Mouse (Mus musculus): Measurements from ENCODE around the gene Etv6. TPM values are rescaled to one million over a fixed set of nuclear protein-coding genes. Genes with fewer than 3 reads are reported as not detected.
A peak's percentile ranks its signal among the peaks of the same experiment; 100 is the strongest.

Etv6 gene
- total RNA-seq, 1 experiment from 2014 or later = 22.7 TPM

DNA sequence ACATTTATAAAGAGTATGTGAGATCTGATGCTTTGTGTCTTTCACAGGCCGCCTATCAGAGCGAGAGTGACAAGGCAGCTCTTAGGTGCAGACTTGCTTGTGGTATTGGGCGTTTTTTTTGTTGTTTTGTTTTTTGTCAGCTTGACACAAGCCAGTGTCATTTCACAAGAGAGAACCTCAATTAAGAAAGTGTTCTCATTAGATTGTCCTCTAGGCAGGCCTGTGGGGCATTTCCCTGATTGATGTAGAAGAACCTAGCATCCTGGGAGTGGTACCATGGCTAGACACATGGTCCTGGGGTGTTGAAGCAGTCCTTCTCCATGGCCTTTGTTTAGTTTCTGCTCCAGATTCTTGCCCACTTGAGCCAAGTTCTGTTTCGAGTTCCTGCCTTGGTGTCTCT, 31.5 kb downstream of the Etv6 start:
- ATAC-seq (ENCODE audit: extremely low read depth, insufficient number of reproducible peaks, low FRiP score, poor library complexity, severe bottlenecking) = no peak

DNA sequence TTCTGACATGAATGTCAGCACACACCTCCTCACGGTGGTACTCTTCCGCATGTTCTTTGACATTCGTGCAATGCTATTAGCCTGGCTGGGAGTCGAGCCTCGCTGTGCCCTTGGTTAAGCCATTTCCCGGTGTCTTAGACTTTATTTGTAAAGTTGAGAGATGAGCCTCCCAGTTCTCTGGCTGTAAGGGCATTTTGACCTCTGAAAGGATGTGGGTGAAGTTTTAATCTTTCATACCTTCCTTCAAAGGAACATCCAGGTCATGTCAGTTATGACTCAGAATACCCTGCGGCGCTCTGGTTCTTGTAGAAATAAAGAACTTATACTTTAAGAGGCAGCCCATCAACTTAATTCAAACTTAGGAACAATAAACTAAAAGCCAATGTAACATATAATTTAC, 32.0 kb downstream of the Etv6 start:
- ATAC-seq (ENCODE audit: extremely low read depth, insufficient number of reproducible peaks, low FRiP score, poor library complexity, severe bottlenecking) = no peak

DNA sequence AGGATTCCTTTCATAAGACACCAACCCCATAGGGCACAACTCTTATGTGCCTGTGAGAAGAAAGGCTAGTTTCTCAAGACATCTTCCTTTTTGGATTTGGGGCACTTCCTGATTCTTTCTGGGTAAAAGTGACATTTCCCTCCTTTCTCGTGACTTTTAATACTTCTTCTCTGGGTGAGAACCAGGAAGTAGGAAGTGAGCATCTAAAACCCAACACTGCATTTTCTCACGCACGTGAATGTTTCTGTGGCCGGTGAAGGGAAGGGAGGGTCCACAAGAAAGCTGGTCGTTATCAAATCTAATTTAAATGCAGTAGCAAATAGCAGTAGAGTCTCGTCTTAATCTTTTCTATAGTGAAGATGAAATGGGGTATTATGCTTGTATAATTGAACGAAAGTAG, 36.9 kb downstream of the Etv6 start:
- 0 out of 2 replicates have a peak, but pooled peaks have one; percentile 13 for ATAC-seq (ENCODE audit: extremely low read depth, insufficient number of reproducible peaks, low FRiP score, poor library complexity, severe bottlenecking)

DNA sequence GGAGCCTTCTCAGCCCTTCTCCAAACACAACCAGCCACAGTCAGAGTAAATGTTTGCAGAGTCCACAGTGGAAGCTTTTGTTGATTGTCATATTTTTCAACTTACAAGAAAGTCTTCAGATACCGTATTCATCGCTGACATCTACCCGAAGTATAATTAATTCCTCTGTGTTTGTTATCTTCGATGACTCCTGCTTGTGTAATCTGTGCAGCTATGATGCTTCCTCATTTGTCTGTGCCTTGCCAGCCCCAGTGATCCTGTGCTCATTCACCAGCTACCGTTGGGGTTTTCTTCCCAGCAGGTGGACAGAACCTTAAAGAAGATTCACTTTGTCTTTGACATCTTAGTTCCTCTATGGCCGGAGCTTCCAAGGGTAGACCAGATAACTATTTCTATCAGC, 37.4 kb downstream of the Etv6 start:
- peak; percentile 74 for ATAC-seq (ENCODE audit: extremely low read depth, insufficient number of reproducible peaks, low FRiP score, poor library complexity, severe bottlenecking)

DNA sequence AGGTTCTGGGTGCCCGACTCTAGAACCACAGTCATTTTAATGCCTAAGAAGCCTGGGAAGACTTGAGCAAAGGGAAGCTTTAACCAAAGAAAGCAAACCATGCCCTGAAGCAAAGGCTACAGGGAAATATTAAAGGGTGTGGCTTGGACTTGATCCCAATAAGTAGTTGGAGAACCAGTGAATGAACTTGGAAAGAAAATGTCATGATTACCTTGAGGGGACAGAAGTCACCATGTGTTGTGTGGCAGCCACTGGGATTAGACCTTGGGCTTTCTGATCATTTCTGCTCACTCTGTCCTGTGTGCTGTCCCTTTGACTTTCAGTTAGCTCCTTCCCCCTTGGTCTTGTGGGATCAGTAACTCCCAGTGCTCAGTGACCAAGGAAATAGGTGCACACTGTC, 38.9 kb downstream of the Etv6 start:
- ATAC-seq (ENCODE audit: extremely low read depth, insufficient number of reproducible peaks, low FRiP score, poor library complexity, severe bottlenecking) = no peak

DNA sequence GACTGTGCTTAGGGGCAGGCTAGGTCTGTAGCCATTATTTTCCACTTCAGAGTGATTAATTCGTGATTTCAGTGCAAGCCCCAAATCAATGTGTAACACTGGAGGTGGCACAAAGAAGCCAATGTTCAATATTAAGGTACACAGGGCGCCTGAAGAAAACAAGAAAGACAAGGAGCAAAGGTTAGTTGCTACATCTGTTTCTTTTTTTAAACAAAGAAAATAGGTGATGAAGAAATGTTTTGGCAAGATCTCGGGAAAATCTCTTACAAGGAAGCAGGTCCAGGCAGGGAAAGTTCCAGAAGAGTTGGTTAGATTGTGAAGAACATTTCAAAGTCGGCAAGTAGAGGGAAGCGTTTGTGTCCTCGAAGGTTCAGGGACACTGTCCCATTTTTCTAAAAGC, 39.5 kb downstream of the Etv6 start:
- ATAC-seq (ENCODE audit: extremely low read depth, insufficient number of reproducible peaks, low FRiP score, poor library complexity, severe bottlenecking) = no peak

DNA sequence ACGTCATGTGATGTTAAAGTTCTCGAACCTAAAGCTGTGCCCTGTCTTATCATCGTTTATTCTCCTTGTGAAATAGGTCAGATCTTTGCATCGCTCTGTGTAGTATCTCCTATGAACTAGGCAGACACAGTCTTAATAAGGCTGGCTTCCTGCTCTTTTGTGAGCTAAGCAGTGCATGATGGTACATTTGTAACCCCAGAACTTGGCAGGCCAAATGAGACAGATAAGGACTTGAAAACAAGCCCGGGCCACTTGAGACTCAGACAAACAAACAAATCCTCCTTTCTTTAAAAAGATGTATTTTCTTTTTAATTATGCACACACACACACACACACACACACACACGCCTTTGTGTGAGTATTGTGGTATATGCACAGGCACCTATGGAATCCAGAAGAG, 42.5 kb downstream of the Etv6 start:
- no peak for ATAC-seq (ENCODE audit: extremely low read depth, insufficient number of reproducible peaks, low FRiP score, poor library complexity, severe bottlenecking)

DNA sequence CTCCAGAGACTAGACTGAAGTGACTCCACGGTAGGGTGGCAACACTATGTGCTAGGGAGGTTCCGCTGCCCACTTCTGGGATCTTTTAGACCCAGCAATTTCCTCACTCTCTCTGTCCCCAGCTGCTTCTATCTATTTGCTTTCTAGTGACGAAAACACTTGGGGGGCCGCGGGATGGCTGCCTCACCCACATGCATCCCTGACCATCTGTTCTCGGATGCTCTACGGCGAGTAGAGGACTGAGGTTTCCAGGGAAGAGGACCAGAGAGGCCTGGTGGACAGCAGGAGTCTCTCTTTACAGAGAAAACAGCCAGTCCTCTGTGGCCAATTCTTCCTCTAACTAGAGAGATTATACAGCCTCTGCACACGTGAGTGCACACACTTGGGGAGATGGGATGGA, 43.6 kb downstream of the Etv6 start:
- no peak for ATAC-seq (ENCODE audit: extremely low read depth, insufficient number of reproducible peaks, low FRiP score, poor library complexity, severe bottlenecking)

DNA sequence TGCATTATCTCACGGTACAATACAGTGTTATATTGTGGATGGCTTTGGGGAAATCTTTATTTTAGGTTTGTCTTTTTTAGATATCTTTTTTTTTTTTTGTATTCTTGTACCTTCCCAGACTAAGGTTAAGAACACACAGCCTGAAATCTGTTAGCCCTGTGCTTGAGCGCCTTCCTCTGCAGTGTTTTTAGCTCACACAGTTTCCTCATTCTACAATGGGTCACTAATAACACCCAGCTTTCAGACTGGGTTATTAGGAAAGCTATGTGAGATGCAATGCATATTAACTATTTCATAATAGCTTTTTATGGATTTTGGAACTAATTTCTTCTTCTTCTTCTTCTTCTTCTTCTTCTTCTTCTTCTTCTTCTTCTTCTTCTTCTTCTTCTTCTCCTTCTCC, 44.1 kb downstream of the Etv6 start:
- no peak for ATAC-seq (ENCODE audit: extremely low read depth, insufficient number of reproducible peaks, low FRiP score, poor library complexity, severe bottlenecking)

DNA sequence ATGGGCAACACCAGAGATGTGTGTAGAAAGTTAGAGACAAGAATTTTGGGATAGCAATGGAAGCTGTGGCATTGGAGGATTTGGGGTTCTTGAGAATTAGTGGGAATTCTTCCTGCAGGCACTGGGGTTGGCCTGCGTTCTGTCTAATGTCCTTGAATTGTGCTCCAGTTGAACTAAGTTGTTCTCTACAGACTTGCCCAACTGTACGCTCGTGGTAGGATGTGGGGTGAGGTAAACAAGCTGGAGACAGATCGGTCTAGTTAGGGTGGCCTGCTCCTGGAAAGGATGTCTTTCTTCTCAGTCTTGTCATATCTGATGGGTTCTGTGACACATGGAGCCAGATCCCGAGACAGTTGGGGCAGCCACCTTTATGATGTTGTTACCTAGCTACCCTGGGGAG, 45.4 kb downstream of the Etv6 start:
- no peak for ATAC-seq (ENCODE audit: extremely low read depth, insufficient number of reproducible peaks, low FRiP score, poor library complexity, severe bottlenecking)

DNA sequence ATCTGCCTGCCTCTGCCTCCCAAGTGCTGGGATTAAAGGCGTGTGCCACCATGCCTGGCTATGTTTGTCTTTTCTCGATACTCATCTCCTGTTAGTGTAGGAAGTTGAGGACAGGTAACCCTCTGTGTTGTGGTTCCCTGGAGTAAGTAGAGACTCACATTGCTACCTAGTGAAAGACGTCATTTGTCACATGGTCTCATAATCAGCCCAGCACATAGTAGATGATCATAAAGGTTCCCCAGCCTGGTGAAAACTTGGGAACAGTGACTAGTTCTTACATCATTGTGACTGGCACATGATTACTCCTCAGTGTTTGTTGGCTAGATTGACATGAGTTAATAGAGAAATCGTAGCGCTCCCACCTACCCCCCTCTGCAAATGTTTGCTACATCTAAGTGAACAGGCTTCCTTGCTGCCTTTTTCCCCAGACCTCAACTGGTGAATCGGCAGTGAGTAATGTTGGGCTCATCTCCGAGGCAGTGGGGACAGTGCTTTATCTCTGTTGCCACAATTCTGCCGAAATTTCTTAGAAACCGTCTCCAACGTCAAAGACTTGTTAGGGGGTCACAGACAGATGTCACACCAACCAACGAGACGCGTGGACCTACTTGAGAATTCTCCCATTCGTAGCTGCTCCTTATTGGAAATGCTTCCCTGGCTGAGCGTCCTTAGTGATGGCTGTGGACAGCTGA, 46.9 kb downstream of the Etv6 start:
- ATAC-seq (ENCODE audit: extremely low read depth, insufficient number of reproducible peaks, low FRiP score, poor library complexity, severe bottlenecking) = no peak

DNA sequence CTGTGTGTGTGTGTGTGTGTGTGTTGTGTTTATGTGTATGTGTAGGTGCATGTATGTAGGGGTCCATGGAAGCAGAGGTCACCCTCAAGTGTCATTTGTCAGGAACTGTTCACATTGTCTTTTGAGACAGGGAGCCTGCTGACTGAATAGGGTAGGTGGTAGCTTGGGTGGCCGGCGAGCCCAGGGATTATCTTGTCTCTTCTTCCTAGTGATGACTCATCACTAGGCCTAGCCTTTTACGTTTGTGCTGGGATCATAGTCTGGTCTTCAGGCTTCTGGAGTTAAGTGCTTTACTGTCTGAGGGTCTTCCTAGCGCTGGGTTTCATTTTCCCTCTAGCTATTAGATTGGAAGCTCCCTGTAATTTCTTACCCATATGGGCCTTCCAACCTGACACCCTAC, 47.9 kb downstream of the Etv6 start:
- ATAC-seq (ENCODE audit: extremely low read depth, insufficient number of reproducible peaks, low FRiP score, poor library complexity, severe bottlenecking) = no peak

DNA sequence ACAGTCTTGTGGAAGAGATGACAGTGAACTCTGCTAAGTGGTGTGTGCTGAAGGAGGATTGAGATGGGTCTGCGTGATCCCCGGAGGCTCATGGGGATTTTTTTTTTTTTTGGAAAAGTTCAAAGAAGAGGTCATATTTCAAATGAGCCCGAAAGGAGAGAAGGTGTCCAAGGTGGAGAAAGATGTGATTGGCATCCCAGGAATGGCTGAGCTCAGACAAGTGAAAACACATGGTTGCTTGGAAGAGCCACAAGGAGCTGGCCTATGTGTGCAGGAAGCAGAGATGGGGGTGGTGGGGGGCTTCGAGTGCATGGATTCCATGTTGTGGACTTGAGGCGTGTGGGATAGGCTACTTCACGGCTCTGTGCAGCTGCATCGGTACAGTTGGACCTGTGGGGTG, 50.9 kb downstream of the Etv6 start:
- no peak for ATAC-seq (ENCODE audit: extremely low read depth, insufficient number of reproducible peaks, low FRiP score, poor library complexity, severe bottlenecking)

DNA sequence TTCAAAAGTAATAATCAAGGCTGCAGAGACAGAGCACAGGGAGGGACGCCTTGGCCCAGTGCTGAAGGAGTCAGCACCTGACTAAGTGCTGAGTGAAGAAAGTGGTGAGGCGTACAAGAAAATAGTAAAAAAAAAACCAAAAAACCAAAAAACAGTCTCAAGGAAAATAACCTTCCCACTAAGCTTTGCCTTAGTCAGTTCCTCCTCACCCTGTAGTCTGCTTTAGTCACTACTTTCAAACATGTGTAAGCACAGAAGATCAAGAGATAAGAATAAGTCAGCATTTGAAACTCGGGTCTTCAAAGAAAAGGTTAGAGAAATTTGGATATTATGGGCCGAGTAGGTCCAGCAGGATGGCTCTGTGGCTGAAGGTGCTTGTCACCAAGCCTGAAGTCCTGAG, 52.2 kb downstream of the Etv6 start:
- no peak for ATAC-seq (ENCODE audit: extremely low read depth, insufficient number of reproducible peaks, low FRiP score, poor library complexity, severe bottlenecking)

DNA sequence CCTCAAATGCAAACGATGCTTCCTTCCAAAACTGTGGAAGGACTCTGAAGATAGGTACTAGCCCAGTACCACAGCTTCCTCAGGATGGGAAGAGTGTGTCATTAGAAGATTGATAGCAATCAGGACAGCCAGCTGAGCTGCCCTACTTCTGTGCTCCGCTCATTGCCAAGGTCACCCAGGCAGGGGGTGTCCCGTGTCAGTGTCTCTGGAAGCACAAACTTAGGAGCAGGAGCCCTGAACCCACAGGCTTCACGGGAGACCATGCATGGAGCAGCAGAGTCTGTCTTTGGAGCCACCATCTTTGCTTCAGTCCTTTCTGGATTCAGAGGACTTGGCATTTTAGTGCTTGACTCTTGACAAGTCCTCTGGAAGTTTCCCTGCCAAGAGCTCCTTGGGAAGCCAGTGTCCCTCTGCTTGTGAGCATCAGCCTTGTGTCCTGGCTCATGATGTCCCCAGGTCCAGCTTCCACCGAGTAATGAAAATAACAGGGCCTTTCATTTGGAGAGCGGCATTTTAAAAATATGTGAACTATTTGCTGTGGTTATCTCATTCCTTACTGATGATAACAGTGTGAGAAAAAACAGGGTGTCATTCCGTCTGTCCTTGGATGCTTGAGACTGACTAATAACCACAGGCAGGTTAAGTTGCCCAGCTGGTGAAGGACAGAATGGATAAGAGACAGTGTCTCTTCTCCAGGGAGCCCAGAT, 54.3 kb downstream of the Etv6 start:
- no peak for ATAC-seq (ENCODE audit: extremely low read depth, insufficient number of reproducible peaks, low FRiP score, poor library complexity, severe bottlenecking)

DNA sequence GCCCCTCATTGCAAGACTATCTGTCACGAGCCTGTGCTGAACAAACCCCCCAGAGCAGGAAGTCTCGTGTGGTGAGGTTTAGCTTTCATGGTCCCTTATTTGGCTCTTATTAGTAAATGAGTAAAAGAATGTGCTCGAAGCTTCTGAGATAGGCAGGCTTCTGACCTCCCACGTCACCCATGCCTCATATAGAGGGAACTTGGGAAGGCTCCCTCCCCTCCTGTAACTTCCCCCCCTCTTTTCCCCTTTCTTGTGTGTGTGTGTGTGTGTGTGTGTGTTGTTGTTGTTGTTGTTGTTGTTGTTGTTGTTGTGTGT, 54.8 kb downstream of the Etv6 start:
- no peak for ATAC-seq (ENCODE audit: extremely low read depth, insufficient number of reproducible peaks, low FRiP score, poor library complexity, severe bottlenecking)

DNA sequence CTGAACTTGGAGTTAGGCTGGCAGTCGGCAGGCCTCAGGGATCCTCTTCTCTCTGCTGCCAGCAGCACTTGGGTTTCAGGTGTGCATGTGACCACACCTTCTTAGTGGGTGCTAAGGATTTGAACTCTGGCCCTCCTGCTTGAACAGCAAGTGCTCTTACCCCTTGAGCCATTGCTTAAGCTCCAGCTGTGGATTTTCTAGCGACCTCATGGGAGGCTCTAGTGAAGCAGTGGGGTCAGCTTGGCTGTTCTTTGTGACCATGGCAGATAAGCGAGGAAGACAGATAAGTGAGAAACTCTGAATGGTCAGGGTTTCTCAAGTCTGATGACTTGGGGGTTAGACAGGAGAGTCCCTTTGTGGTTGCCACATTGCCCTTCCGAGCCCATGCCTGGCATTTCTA, 55.4 kb downstream of the Etv6 start:
- ATAC-seq (ENCODE audit: extremely low read depth, insufficient number of reproducible peaks, low FRiP score, poor library complexity, severe bottlenecking) = no peak

DNA sequence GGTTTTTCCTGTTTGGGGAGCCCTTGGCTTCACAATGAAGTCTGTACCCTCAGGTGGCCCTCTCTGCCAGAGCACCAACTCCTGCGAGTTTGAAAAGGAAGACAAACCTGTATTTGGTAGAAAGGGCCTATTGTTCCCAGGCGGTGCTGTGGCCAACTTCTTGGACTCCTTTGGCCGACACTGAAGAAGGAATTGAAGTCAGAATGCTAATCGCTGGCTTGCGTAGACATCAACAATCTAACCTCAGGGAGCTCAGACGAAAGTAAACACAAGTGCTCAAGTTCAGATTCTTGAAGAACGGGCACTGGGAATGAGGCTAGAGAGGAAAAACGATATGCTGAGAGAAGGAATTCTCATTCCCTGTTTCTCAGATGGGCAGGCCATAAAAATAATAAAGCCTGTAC, 55.9 kb downstream of the Etv6 start:
- ATAC-seq (ENCODE audit: extremely low read depth, insufficient number of reproducible peaks, low FRiP score, poor library complexity, severe bottlenecking) = no peak

DNA sequence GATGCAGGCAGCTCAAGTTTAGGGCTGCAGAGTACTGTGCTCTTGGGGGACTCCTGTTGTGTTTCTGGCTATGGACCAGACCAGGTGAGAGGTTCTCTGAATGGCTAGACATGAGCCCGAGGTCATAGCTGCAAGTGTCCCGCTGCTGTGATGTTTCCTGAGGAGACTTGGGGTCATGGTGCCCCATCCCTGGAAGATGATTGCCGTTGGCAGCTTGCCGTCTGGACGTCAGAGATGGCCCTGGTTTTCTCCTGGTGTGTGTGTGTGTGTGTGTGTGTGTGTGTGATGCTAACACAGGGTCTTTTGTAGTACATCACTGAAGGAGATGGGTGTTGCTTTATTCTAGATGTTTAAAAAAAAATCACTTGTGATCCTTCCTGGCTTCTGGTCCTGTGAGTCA, 58.6 kb downstream of the Etv6 start:
- no peak for ATAC-seq (ENCODE audit: extremely low read depth, insufficient number of reproducible peaks, low FRiP score, poor library complexity, severe bottlenecking)

DNA sequence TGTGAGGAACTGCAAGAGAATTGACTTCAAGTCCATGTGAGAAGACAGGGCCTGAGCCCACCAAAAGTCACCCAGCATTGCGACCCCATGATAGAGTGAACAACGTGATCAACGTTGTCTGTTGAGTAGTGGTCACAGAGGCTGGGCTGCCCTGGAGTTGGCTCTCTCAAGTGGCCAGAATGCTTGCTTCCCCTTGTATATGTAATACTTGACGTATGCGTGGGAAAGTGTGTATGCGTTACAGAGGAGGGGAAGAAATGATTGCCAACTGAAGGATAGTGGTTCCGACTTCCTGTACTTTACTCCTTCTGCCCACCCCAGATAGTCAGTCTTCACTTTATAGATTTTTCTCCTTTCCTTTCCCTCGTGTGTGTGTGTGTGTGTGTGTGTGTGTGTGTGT, 59.1 kb downstream of the Etv6 start:
- peak; percentile 34; the same call in 1 of the 2 replicates for ATAC-seq (ENCODE audit: extremely low read depth, insufficient number of reproducible peaks, low FRiP score, poor library complexity, severe bottlenecking)

DNA sequence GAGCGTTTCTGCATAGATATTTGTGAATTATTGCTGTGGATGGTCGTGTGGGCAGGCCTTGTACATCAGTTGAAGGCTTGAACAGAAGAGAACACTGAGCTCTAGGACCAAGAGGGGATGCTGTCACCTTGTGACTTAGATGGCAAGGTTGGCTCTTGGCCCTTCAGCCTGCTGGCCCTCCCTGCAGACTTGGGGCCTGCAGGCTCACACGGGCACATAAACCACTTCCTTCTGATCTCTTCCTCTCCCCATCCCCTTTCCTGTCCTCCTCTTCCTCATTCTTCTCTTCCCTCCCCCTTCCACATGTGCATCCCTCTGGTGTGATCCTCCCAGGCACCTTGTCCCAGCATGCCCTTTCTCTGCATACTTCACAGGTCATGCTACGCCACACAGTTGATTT, 60.1 kb downstream of the Etv6 start:
- ATAC-seq (ENCODE audit: extremely low read depth, insufficient number of reproducible peaks, low FRiP score, poor library complexity, severe bottlenecking) = no peak
